Mouse (Mus musculus) kidney, postnatal 0 days (tissue): ENCODE results near the gene Olfr222. TPM values are rescaled to one million over a fixed set of nuclear protein-coding genes. Genes with fewer than 3 reads are reported as not detected.

ENCODE experiments used
- ATAC-seq: fragments of 200-750 bp; cut with Nextera tagmentation; replicated peaks from 2 replicates; pipeline ENCODE4 v1.8.0; 2017; ENCODE audit warnings: low read depth, moderate number of reproducible peaks, moderate TSS enrichment, moderate library complexity; ENCODE audit not compliant: low FRiP score
- DNase-seq: peaks from one replicate; pipeline ENCODE4 v3.0.0-alpha.2; 2016; ENCODE audit warnings: low spot score
- H3K27ac ChIP-seq: fragments of 300-500 bp; sonication (generic); 2 replicates; pipeline ENCODE4 v1.5.1; 2014; ENCODE audit warnings: mild to moderate bottlenecking
- H3K27me3 ChIP-seq: fragments of 300-500 bp; sonication (generic); 2 replicates; pipeline ENCODE4 v1.6.1; 2014; ENCODE audit warnings: low read length, mixed read lengths; ENCODE audit not compliant: insufficient read depth
- H3K36me3 ChIP-seq: fragments of 300-500 bp; sonication (generic); 2 replicates; pipeline ENCODE4 v1.6.1; 2014; ENCODE audit warnings: low read length, mixed read lengths; ENCODE audit not compliant: insufficient read depth
- H3K4me1 ChIP-seq: fragments of 300-500 bp; sonication (generic); replicated peaks from 2 replicates; pipeline ENCODE4 v1.6.1; 2014; ENCODE audit warnings: antibody characterized with exemption, low read length, mixed read lengths; ENCODE audit not compliant: insufficient read depth
- H3K4me2 ChIP-seq: fragments of 300-500 bp; sonication (generic); 2 replicates; pipeline ENCODE4 v1.6.1; 2014; ENCODE audit warnings: mild to moderate bottlenecking, low read length, moderate library complexity, mixed read lengths
- H3K4me3 ChIP-seq: fragments of 300-500 bp; sonication (generic); replicated peaks from 2 replicates; pipeline ENCODE4 v1.5.1; 2014; ENCODE audit warnings: low read depth, low read length
- H3K9ac ChIP-seq: fragments of 300-500 bp; sonication (generic); 2 replicates; pipeline ENCODE4 v1.6.1; 2014; ENCODE audit warnings: low read depth, low read length
- H3K9me3 ChIP-seq: fragments of 300-500 bp; sonication (generic); replicated peaks from 2 replicates; pipeline ENCODE4 v1.6.1; 2016; ENCODE audit warnings: low read length, inconsistent platforms, mixed read lengths
- CTCF ChIP-seq: IDR thresholded peaks from 2 replicates; pipeline ENCODE4 v1.5.1; 2016; ENCODE audit warnings: antibody characterized with exemption, low read depth, mild to moderate bottlenecking, moderate library complexity
- WGBS: fragments of 180-500 bp; shearing (Covaris S2); extraction: QIAGEN DNeasy Blood & Tissue Kit; methylation state at CpG from one replicate; pipeline ENCODE4 v1.1.7; 2014; 5-methylcytosine and 5-hydroxymethylcytosine counted together
- polyA plus RNA-seq: library from polyadenylated mRNA; unstranded; fragments of >200 nt; fragmentation: Nextera tagmentation; extraction: Ambion mirVana; gene quantifications from 2 replicates; pipeline ENCODE4 v1.2.1, GENCODE M21; 2015

The Olfr222 gene
- polyA plus RNA-seq, 1 experiment from 2014 or later = not detected

DNA sequence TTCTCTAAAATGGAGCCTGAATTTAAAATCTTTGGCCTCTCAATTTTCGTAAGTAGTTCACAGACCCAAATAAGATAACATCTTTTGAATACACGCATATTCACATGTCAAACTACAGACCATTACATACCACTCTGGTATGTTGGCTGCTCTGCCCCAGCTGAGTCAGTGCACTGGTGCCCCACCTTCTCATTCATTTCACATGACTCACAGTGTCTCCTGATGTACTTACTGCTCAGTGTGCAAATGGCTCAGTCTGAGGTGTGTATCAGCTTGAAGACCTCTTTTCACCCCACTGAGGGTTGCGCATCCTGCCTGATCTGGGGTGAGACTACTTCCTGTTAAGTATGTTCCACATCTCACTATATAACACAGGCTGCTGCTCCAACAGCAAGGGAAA is 24.8 kb upstream of the Olfr222 start:
- no peaks in the 10 kb centered on the region for H3K9me3 ChIP-seq
- H3K4me3 ChIP-seq = no peak overlapping the region
- H3K27ac ChIP-seq = no peak overlapping the region
- H3K36me3 ChIP-seq = no peaks in the 10 kb centered on the region
- no peaks in the 10 kb centered on the region for H3K4me1 ChIP-seq
- 84% methylated on average over 3 of the region's 3 CpGs for WGBS
- no peaks in the 10 kb centered on the region for H3K27me3 ChIP-seq
- H3K9ac ChIP-seq = no peak overlapping the region
- ATAC-seq = no peak
- DNase-seq = no peak
- no peak overlapping the region for H3K4me2 ChIP-seq
- TF ChIP-seq CTCF = no peak

GRCm38 (mm10) chr11:59599211-59599610 is 23.2 kb upstream of the Olfr222 start:
- no peak for ATAC-seq
- TF ChIP-seq CTCF = no peak
- Histone ChIP-seq H3K4me2 (no peak overlapping the region), H3K4me1 (no peaks in the 10 kb centered on the region), H3K36me3 (no peaks in the 10 kb centered on the region), H3K9ac (no peak overlapping the region), H3K27me3 (no peaks in the 10 kb centered on the region), H3K27ac (no peak overlapping the region), H3K9me3 (no peaks in the 10 kb centered on the region), H3K4me3 (no peak overlapping the region)
- no peak for DNase-seq
- whole genome bisulfite sequencing = 69% methylated on average over 7 of the region's 7 CpGs

GRCm38 (mm10) chr11:59596950-59597349 is 20.9 kb upstream of the Olfr222 start:
- no peaks in the 10 kb centered on the region for H3K9me3 ChIP-seq
- no peak for DNase-seq
- no peak for ATAC-seq
- H3K4me3 ChIP-seq = no peak overlapping the region
- no peak for TF ChIP-seq CTCF
- no peak overlapping the region for H3K4me2 ChIP-seq
- WGBS = 85% methylated on average over 8 of the region's 8 CpGs
- H3K36me3 ChIP-seq = no peaks in the 10 kb centered on the region
- H3K27me3 ChIP-seq = no peaks in the 10 kb centered on the region
- no peaks in the 10 kb centered on the region for H3K4me1 ChIP-seq
- no peak overlapping the region for H3K9ac ChIP-seq
- H3K27ac ChIP-seq = no peak overlapping the region

- no peaks in the 10 kb centered on the region for H3K4me1 ChIP-seq
- no peak overlapping the region for H3K4me3 ChIP-seq
- H3K9me3 ChIP-seq = no peaks in the 10 kb centered on the region
- ATAC-seq (no peak), DNase-seq (peak; percentile 46)
- no peaks in the 10 kb centered on the region for H3K36me3 ChIP-seq
- H3K27ac ChIP-seq = no peak overlapping the region
- peak; percentile 56 for TF ChIP-seq CTCF
- no peaks in the 10 kb centered on the region for H3K27me3 ChIP-seq
- H3K4me2 ChIP-seq = no peak overlapping the region
- H3K9ac ChIP-seq = no peak overlapping the region
- 49% methylated on average over 4 of the region's 4 CpGs for WGBS
These were observed 20.1 kb upstream of the Olfr222 start for GRCm38 (mm10) chr11:59596091-59596490.

DNA sequence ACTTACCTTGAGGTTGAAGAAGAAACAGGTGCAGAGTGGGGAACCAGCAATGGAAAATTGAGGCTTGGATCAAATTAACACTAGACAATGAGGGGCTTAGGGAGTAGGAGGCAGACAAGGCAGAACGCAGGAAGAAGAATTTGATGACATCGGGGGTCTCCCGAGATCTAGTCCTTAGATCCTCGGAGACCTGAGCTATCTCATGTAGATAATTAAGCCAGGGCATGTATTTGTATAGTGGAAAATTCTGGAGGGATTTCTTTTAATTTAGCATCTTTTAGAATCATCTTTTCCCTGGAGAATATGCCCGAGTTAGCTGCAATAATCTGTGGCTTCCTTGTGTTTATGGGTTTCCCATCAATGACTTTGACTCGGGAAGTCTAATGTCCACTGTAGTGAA is 17.2 kb upstream of the Olfr222 start, which contains the start of gene Olfr223:
Gene Olfr223, minus strand, starts transcription at position 101 of the 400 bp plus-strand sequence.
- no peaks in the 10 kb centered on the region for H3K9me3 ChIP-seq
- H3K9ac ChIP-seq = no peak within 1 kb of the TSS
- H3K4me3 ChIP-seq = no peak within 1 kb of the TSS
- H3K27ac ChIP-seq = no peak within 1 kb of the TSS
- no peak for TF ChIP-seq CTCF
- no peaks in the 10 kb centered on the region for H3K4me1 ChIP-seq
- DNase-seq (no peak), ATAC-seq (no peak)
- no peaks in the 10 kb centered on the region for H3K36me3 ChIP-seq
- 79% methylated on average over 6 of the region's 6 CpGs for WGBS
- no peaks in the 10 kb centered on the region for H3K27me3 ChIP-seq
- no peak within 1 kb of the TSS for H3K4me2 ChIP-seq

GRCm38 (mm10) chr11:59589496-59589895 is 13.5 kb upstream of the Olfr222 start:
- no peaks in the 10 kb centered on the region for H3K36me3 ChIP-seq
- no peak for DNase-seq
- ATAC-seq = no peak
- no peak for TF ChIP-seq CTCF
- no peak overlapping the region for H3K4me2 ChIP-seq
- H3K4me3 ChIP-seq = no peak overlapping the region
- no peak overlapping the region for H3K27ac ChIP-seq
- 94% methylated on average over 8 of the region's 8 CpGs for WGBS
- no peaks in the 10 kb centered on the region for H3K27me3 ChIP-seq
- H3K9ac ChIP-seq = no peak overlapping the region
- no peaks in the 10 kb centered on the region for H3K9me3 ChIP-seq
- no peaks in the 10 kb centered on the region for H3K4me1 ChIP-seq

GRCm38 (mm10) chr11:59584539-59584938 is 8.5 kb upstream of the Olfr222 start:
- Histone ChIP-seq H3K4me2 (no peak overlapping the region), H3K27ac (no peak overlapping the region), H3K9me3 (no peaks in the 10 kb centered on the region), H3K4me3 (no peak overlapping the region), H3K27me3 (no peaks in the 10 kb centered on the region), H3K9ac (no peak overlapping the region), H3K36me3 (no peaks in the 10 kb centered on the region), H3K4me1 (no peaks in the 10 kb centered on the region)
- ATAC-seq (no peak), DNase-seq (peak; percentile 68)
- WGBS = 20% methylated on average over 6 of the region's 6 CpGs
- TF ChIP-seq CTCF = no peak
